In genomic region chr4:120323198-120323597, GRCm38 (mm10) we compare ENCODE assay signal across 10 mouse cellular contexts. TPM values are rescaled to one million over a fixed set of nuclear protein-coding genes. Genes with fewer than 3 reads are reported as not detected.
DNase-seq lines count a peak whose midpoint lies in the region; ATAC-seq and TF ChIP-seq lines count a peak whose summit lies in the region.
"Had no signal": no experiment of that assay in that cellular context is flagged by ENCODE, and none has a peak within 500 bp of the region (broad histone marks: within the 10 kb centered on the region; RNA-seq: fewer than 3 reads in every experiment).

No protein-coding gene starts in this region.

- H3K4me2 ChIP-seq in forebrain, embryonic 16.5 days (ENCODE audit: low read length), result no peak overlapping the region
- H3K4me2 ChIP-seq in liver, embryonic 14.5 days (ENCODE audit: low read depth), result no peak overlapping the region
- H3K4me2 ChIP-seq: hindbrain, embryonic 15.5 days had no signal

- H3K9ac ChIP-seq in forebrain, embryonic 16.5 days (replicated peaks; ENCODE audit: low read depth, low read length), result no peak overlapping the region
- H3K9ac ChIP-seq in liver, embryonic 14.5 days (replicated peaks), result no peak overlapping the region
- H3K9ac ChIP-seq: hindbrain, embryonic 15.5 days had no signal

- peak; percentile 65 for TF ChIP-seq CTCF in liver, embryonic 14.5 days (IDR thresholded peaks at IDR 0.05; ENCODE audit: low read depth)

- no peak overlapping the region for H3K27ac ChIP-seq in forebrain, embryonic 10.5 days
- no peak overlapping the region for H3K27ac ChIP-seq in forebrain, embryonic 16.5 days (ENCODE audit: low read length)
- no peak overlapping the region for H3K27ac ChIP-seq in liver, embryonic 14.5 days
- H3K27ac ChIP-seq: hindbrain, embryonic 15.5 days had no signal

- H3K9me3 ChIP-seq in forebrain, embryonic 10.5 days, result no peaks in the 10 kb centered on the region
- no peaks in the 10 kb centered on the region for H3K9me3 ChIP-seq in forebrain, embryonic 16.5 days (ENCODE audit: control insufficient read depth, low read length)
- no peaks in the 10 kb centered on the region for H3K9me3 ChIP-seq in liver, embryonic 14.5 days (ENCODE audit: control insufficient read depth, low read length)
- H3K9me3 ChIP-seq: hindbrain, embryonic 15.5 days had no signal

- intact Hi-C loops in heart, postnatal 36 days (cut with DNase I), result loop anchor here (1.0 to 5.0 kb wide), 2 partner anchors 98 to 201 kb away; no protein-coding TSS in a partner anchor

- no peak for TF ChIP-seq EP300 in liver, embryonic 14.5 days (IDR thresholded peaks at IDR 0.05; ENCODE audit: low read depth)

- H3K36me3 ChIP-seq in forebrain, embryonic 10.5 days (replicated peaks), result no peaks in the 10 kb centered on the region
- H3K36me3 ChIP-seq in forebrain, embryonic 16.5 days (ENCODE audit: control insufficient read depth, insufficient read depth), result no peaks in the 10 kb centered on the region
- H3K36me3 ChIP-seq in liver, embryonic 14.5 days (replicated peaks; ENCODE audit: control insufficient read depth, insufficient read depth, low read depth), result no peaks in the 10 kb centered on the region
- H3K36me3 ChIP-seq: hindbrain, embryonic 15.5 days had no signal

- no peak overlapping the region for H3K4me3 ChIP-seq in forebrain, embryonic 10.5 days
- no peak overlapping the region for H3K4me3 ChIP-seq in forebrain, embryonic 16.5 days (replicated peaks; ENCODE audit: low read length)
- no peak overlapping the region for H3K4me3 ChIP-seq in liver, embryonic 14.5 days (ENCODE audit: insufficient read depth in 1 of 2, low read depth in 2 of 2, low read length in 2 of 2)
- H3K4me3 ChIP-seq: hindbrain, embryonic 15.5 days; myocyte had no signal

- no peaks in the 10 kb centered on the region; the same call in 1 of the 2 replicates for H3K4me1 ChIP-seq in forebrain, embryonic 10.5 days
- H3K4me1 ChIP-seq in forebrain, embryonic 16.5 days (replicated peaks; ENCODE audit: control insufficient read depth, insufficient read depth, low read length), result no peaks in the 10 kb centered on the region
- no peaks in the 10 kb centered on the region for H3K4me1 ChIP-seq in liver, embryonic 14.5 days (replicated peaks; ENCODE audit: control insufficient read depth in 2 of 2, insufficient read depth in 2 of 2, low read length in 1 of 2)
- H3K4me1 ChIP-seq: hindbrain, embryonic 15.5 days had no signal

- peaks cover 28% of the 10 kb centered on the region for H3K27me3 ChIP-seq in forebrain, embryonic 10.5 days (ENCODE audit: poor library complexity, severe bottlenecking)
- H3K27me3 ChIP-seq in forebrain, embryonic 16.5 days (replicated peaks; ENCODE audit: control insufficient read depth, insufficient read depth, low read length), result no peaks in the 10 kb centered on the region
- H3K27me3 ChIP-seq in liver, embryonic 14.5 days (ENCODE audit: control insufficient read depth, insufficient read depth, low read length), result no peaks in the 10 kb centered on the region
- H3K27me3 ChIP-seq: hindbrain, embryonic 15.5 days had no signal

- 38% methylated on average over 6 of the region's 6 CpGs for WGBS in forebrain, embryonic 10.5 days
- 21% methylated on average over 6 of the region's 6 CpGs for WGBS in forebrain, embryonic 16.5 days
- WGBS in liver, embryonic 14.5 days (ENCODE audit: insufficient replicate concordance), result 21% methylated on average over 6 of the region's 6 CpGs

- ATAC-seq in forebrain, embryonic 16.5 days, result no peak
- no peak for ATAC-seq in liver, embryonic 14.5 days (ENCODE audit: insufficient read depth)

- peak; percentile 26 for DNase-seq in forebrain, embryonic 10.5 days (ENCODE audit: extremely low spot score, low spot score)
- peak; percentile 32 for DNase-seq in ovary, postnatal 36 days (ENCODE audit: low spot score)
- DNase-seq in ovary, postnatal 10 days (ENCODE audit: low spot score), result no peak
- DNase-seq in cerebellum, adult 8-10 months, result peak; percentile 23
- DNase-seq in heart, postnatal 36 days, result peak; percentile 42 to 55
- DNase-seq in liver, embryonic 14.5 days (ENCODE audit: low read depth in 3 of 3, low spot score in 3 of 3), result no peak
- DNase-seq in thymus, postnatal 14 days, result peak; percentile 44

RNA-seq across cellular contexts. Expression of gene Foxo6, which starts 36.0 kb away (rescaled TPM):
- 0.06 TPM in 2 replicates for polyA plus RNA-seq in forebrain, embryonic 10.5 days (2016; fragmentation: Nextera tagmentation; extraction: Ambion mirVana)
- polyA plus RNA-seq in forebrain, embryonic 16.5 days (2015; fragmentation: Nextera tagmentation; extraction: Ambion mirVana), result 3.6 and 3.7 TPM in 2 replicates
- 1 to 10 TPM; 2.3 to 4.6 TPM for total RNA-seq in heart, postnatal 36 days (2021)
- polyA plus RNA-seq in liver, embryonic 14.5 days (2012; rRNA removed), result 0.06 TPM in 2 replicates
- polyA plus RNA-seq in liver, embryonic 14.5 days (2014; fragmentation: Nextera tagmentation; extraction: Ambion mirVana), result not detected in 2 replicates

Comparison
In these comparisons a context has a peak if more than half of its experiments do, and no peak if none do; other contexts are left out.
1. DNase-seq: peak in forebrain, embryonic 10.5 days (single experiment), ovary, postnatal 36 days (single experiment), cerebellum, adult 8-10 months (single experiment), heart, postnatal 36 days (2 of 2) and thymus, postnatal 14 days (single experiment); none in ovary, postnatal 10 days (single experiment) and liver, embryonic 14.5 days (0 of 3).